Mouse (Mus musculus): ENCODE results near the gene Gm28043. TPM values are rescaled to one million over a fixed set of nuclear protein-coding genes. Genes with fewer than 3 reads are reported as not detected.
"Not testable (repeated sequence)": the region's sequence is repeated elsewhere in the genome, so short reads cannot be mapped to it uniquely, and the experiment has no call there.

Gene Gm28043
- total RNA-seq (2021), result under 1 TPM; 0.35 to 0.87 TPM
- long read RNA-seq, experiment 1, partial matches to known transcripts, result 2 of 5 reads
- long read RNA-seq, experiment 1, other reads (novel, unspliced or antisense), result 3 of 5 reads
- long read RNA-seq, experiment 2, result 0 reads

DNA sequence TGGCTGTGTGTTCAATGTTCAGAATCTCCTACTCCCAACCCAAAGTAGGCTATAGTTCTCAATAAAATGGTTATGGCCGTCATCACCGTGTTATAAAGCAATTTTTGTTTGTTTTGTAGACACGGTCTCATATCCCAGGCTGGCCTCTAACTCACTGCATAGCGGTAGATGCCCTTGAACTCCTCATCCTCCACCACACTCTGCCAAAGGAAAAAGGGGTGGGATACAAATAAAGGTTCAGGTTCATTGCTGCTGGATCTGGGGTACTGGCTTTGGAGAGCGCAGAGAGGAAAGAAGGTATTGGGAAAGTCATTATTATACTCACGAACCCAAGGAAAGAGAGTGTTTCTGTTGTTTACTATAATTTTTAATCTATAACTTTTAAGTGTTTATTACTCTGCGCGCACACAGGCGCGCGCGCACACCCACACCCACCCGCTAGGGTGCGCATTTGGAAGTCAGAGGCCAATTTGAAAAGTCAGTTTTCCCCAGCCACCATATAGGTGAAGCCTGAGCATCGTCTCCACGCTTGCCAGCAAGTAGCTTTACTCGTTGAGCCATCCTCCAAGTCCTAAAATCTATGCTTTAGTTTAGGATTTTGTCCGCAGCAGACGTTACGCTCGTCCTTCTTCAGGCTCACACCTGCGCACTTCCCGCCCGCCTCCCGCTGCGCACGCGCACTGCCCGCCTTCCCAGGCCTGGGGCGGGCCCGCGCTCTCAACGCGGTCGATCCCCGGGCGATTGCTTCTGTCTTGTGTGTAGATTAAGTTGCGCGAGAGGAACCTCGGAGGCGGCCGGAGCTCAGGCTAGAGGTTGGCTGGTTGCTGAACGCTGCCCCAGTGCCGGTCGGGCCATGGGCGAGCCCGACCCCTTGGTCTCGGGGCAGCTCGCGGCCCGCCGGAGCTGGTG lies at the start of gene Gm28043, which contains the start of gene Rnf8:
Gm28043 (plus strand) TSS at position 762 of the 909 bp plus-strand sequence.
Rnf8 (plus strand) TSS at position 676 of the 909 bp plus-strand sequence.
- peak; percentile 95 for DNase-seq

DNA sequence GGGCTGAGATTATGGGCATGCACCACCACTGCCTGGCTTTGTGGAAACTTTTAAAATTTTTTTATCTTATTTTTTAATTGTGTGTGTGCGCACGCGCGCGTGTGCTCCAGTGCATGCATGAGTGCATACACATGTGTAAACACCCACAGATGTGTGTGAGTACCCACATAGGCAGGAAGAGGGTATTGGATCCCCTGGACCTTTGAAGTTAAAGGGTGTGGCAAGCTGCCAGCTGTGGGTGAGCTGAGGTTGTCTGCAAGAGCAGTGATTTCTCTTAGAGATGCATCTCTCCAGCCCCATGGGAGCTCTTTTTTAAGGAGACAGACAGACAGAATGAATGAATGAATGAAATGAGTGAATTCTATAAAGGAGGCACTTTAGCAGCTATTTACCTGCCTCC lies 49.2 kb upstream of the Gm28043 start:
- DNase-seq, result no peak

DNA sequence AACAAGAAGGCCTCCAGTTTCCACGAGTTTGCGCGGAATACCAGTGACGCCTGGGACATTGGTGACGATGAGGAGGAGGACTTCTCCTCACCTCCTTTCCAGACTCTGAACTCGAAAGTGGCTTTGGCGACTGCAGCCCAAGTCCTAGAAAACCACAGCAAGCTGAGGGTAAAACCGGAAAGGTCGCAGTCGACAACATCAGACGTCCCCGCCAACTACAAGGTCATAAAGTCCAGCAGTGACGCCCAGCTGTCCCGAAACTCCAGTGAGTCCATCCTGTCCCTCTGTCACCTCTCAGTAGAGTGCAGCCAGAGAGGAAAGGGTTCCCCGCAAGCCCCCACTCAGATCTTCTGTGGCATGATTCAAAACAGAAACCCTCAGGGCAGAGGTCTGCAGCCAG lies 46.2 kb upstream of the Gm28043 start:
- no peak for DNase-seq

DNA sequence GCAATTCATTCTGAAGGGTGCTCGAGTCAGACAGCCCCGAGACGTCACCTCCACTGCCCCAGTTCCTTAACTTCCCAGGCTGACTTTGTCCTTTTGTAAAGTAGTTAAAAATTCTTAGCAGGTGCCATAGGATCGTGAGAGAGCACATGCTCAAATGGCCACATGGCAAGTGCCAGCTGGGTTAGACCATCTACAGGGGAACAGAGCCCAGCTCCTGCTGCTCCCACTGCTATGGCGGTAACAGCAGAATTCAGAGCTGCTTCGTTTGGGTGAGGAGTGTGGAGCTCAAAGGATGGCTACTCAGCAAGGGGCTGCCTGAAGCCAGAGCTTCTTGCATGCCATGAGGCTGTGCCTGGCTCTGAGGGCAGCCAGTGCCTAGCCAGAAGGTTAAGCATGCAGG lies 44.8 kb upstream of the Gm28043 start:
- no peak for DNase-seq

DNA sequence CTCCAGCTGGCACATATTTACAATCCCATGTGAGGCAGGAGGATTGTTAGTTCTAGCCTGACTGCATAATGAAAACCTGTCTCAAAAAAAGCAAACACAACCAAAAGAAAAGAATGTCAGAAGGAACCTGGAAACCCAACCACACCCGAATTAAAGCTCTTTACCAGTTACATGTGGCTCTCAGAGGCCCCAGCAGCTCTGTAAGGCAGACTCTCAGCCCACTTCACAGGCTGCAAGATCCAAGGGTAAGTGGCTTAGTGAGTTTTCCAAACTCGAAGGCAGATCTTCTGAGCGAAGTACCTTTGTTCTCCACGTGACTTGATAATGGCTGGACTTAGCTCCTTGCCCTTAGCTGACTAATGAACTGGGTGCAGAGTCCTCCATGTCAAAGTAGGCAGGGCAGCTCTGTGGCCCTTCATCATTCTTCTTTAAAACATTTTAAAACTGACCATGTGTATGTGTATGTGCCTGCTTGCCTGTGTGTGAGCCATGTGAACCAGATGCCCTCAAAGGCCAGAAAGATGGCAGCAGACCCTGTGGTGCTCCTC lies 35.0 kb upstream of the Gm28043 start:
- DNase-seq, result no peak

DNA sequence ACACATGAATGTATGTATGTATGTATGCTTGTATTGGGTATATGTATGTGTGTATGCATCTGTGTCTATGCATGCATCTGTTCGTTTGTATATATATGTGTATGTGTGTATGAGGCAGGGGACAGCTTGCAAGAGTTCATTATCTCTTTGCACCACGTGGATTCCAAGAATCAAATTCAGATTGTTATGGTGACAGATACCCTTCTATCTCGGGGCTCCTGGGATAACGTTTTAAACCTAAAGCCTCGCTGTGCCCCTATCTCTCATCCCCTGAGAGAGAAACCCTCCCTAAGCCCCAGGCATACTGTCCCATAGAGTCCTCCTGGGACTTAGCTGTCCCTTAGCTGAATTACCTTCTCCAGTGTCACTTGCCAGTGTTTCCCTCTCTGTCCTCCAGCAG lies 31.1 kb upstream of the Gm28043 start:
- no peak for DNase-seq

DNA sequence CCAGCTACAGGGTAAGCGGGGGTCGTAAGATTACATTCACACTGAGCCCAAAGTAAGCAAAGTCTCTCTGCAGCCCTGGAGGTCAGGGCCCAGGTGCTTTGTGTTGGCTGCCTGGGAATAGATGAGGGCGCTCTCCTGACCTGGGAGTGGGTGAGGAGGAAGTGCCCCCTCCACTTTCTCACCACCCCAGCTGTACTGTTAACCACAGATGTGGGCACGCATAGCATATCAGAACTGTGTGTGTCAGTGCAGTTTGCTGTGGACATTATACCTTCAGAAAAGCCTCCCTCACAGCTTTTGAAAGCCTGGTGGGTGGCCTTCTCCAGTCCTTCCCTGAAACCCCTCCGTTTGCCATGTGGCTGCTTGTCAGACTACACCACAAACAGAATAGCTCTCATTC lies 30.4 kb upstream of the Gm28043 start:
- DNase-seq, result no peak

DNA sequence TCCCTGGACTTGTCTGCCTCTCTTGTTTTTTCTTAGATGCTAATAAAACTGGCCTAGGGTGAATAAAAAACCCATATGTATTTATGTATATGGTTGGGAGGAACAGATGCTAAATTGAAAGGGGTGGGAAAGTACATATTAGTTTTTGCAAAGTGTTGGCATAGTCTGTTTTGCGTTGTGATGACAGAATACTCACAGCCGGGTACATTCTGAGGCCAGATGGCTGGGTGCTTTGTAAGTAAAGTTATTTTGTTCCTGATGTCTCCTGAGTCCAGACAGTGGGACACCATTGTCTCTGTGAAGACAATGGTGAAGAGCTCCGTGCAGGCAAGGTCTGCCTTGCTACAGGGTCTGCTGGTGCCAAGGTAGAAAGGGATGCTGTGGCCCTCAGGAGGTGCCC lies 29.9 kb upstream of the Gm28043 start:
- DNase-seq, result no peak

DNA sequence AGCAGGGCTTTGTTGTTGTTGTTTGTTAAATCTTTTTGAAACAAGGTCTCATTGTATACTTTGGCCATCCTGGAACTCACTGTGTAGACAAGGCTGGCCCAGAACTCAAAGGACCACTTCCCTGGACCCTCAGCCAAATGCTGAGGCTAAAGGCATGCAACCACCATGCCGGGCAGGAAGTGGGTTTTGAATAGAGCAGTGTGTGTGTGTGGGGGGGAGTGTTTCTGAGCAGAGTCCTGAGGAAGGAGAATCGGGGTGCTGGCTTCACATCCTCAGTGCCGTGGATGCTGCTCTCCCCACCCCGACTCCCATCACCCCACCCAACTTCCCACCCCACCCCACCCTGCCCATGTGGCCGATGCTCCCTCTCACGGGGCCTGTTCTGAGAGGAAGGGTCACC lies 29.2 kb upstream of the Gm28043 start:
- DNase-seq, result no peak

DNA sequence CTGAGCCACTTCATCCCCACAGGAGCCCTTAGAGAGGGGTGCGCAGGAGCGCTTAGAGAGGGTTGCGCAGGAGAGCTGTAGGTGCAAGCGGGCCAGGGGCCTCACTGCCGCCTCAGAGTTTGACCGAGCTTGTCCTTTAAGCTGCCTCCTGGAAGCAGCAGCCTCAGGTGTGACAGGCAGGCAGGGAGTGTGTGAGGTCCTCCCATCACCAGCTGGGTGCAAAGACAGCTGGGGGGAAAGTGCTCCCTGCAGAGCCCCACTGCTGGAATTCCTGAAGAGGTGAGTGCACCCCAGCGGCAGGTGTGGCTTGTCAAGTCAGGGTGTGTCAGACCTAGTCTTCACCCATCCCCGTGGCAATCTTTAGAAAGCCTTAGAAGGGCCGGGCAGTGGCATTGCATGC lies 27.8 kb upstream of the Gm28043 start:
- no peak for DNase-seq

DNA sequence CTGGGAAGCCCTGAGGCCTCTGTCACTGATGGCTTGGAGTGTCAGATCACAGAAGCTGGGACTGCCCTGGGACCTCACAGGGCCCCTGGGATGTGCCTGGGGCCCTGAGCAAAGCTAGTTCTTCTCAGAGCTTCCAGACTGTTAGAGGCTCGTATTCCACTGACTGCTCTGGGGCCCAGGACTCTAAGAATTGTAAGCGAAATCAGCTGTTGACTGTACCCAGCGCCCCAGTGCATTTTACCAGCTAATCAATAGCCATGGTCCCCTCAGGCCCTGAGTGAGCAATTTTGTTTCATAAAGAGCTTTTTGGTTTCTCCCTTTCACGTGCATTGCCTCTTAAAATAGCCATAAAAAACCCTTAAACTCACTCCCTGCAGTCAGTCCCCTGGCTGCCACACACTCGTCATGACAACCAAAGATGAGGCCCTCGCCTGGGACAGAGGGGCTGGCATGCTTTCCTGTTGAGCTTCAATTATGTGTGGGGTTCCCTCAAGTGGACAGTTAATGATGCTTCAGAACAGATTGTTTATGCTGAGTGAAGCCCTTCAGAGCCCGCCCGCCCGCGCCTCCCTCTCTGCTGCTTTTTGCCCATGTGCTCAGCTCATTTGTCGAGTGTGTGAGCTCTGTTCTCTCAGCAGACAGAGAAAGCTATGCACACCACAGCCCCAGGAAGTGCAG lies 25.3 kb upstream of the Gm28043 start:
- DNase-seq, result no peak

DNA sequence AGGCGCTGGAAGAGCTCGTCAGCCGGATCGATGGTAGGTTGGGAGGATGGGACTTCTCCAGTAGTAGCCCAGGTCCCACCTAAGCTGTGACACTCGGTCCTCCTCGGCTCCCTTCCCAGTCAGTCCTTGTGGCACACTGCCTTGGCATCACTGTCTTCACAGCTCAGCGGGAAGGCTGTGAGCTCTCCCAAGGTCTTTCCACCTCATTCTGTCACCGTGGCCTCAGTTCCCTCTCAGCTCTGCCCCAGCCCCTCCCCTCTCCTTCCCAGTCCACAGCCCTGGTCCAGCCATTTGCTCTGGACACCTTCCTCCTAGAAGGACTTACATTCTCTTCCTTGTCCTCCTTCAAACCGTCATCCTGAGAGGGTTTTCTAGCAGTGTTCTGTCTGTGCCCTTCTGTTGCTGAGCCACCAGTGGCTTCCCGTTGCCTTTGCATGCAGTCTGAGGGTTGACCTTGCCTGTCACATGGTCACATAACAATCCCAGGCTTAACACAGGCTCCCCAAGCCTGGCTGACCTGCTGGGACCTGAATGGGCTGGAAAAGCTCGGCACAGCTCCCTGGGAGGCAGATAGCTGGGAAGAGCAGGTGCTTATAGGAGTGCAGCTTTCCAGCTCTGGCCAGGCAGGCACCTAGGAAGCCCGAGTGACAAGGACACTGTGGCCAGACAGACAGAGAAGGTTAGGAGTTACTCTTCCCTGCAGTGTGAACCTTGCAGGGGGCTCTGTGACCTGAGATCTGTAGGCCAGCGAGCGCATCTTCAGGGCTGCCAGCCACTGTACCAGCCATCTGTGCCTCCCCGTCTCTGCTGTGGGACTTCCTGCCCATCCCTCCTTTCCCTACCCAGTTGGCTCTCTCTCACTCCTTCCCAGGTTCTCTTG lies 18.5 kb upstream of the Gm28043 start:
- DNase-seq, result peak; percentile 8 to 20

DNA sequence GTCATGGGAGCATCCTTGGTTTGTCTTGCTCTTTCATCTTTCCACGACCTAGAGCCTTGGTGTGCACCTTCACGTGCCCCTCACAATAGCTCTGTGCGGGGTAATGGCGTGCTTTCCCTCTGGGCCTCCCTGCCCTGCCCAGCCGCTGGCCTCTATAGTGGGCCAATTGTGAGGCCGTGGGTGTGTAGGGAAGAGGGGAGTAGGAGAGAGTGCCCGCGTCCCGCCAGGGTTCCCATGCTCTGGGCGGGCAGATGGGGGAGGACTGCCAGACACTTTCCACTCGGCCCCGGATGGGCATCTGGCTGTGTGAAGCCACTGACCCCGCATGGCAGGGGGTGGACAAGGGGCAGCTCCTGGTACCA lies 17.9 kb upstream of the Gm28043 start:
- DNase-seq, result no peak

DNA sequence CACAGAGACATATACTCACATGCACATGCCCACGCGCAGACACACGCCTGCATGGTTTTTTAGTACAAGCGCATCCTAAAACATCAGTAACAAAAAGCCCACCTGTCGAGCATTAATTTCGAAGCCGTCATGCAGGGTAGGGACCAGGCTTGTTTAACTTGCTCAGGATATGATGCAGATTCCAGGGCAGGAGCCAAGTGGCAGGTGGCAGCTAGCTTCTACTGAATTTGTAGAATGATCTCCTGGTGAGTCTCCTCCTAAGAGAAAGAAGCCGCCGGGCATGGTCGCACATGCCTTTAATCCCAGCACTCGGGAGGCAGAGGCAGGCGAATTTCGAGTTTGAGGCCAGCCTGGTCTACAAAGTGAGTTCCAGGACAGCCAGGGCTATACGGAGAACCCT lies 15.6 kb upstream of the Gm28043 start:
- no peak for DNase-seq

DNA sequence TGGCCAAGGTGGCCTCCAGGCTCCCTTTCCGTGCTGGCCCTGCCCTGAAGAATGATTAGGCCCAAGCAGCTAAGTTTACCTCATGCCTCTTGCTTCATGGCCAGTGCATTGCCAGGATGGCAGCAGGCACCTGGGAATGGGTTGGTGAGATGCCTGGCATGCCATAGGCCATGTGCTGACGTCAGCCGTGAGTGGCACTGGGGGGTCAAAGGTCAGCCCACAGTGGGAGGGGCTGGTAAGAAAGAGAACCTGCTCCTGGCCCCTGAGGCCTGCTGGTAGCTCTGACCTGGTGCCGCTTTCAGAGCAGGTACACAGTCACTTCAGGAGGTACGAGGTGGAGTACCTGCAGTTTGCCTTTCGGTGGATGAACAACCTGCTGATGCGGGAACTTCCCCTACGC lies 15.1 kb upstream of the Gm28043 start:
- no peak for DNase-seq

DNA sequence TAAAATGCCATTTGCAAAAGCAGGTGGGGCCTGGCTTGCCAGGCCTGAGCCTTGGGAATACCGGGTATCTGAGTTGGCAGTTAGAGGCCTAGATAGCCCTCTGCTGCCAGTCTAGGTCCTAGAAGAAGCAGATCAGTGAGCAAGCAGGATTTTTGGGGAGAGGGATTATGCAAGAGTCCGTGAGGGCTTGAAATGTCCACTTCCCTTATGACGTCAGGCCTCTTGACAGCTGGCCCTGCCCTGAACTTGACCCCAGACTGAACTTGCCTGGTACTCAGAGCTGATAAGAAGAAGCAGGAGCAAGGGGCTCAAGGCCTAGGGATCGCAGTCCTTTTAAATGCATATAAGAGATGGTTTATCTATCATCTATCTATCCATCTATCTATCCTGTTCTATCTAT lies 13.3 kb upstream of the Gm28043 start:
- DNase-seq, result peak; percentile 17 to 49

DNA sequence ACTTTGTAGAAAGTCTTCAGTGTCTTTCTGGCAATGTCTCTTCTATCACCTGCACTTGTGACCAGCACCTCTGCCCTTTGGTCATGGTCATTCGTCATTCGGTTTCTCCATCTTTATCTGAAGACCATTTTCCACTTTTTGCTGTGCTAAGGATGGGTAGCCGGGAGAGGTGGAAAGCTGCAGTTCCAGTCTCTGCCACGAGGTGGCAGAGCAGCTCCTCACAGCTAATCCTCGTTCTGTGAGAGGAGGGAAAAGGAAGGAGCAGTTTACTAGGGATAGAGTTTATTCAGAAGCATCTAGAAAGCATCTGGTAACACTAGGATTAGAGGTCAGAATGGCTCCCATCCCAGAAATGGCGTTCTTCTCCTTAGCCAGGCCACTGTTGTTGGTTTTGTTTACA lies 11.4 kb upstream of the Gm28043 start:
- peak; percentile 62 to 91 for DNase-seq

DNA sequence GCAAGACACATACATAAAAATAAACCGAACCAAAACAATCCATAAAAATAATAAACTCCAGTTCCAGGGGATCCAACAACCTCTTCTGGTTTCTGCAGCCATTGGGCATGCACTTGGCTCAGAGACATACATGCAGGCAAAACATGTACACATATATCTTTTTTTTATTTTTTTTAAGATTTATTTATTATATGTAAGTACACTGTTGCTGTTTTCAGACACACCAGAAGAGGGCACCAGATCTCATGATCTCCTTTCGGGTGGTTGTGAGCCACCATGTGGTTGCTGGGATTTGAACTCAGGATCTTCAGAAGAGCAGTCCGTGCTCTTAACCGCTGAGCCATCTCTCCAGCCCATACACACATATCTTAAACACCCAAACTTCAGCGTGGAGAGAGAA lies 1.2 kb upstream of the Gm28043 start:
- not testable (repeated sequence) for DNase-seq

DNA sequence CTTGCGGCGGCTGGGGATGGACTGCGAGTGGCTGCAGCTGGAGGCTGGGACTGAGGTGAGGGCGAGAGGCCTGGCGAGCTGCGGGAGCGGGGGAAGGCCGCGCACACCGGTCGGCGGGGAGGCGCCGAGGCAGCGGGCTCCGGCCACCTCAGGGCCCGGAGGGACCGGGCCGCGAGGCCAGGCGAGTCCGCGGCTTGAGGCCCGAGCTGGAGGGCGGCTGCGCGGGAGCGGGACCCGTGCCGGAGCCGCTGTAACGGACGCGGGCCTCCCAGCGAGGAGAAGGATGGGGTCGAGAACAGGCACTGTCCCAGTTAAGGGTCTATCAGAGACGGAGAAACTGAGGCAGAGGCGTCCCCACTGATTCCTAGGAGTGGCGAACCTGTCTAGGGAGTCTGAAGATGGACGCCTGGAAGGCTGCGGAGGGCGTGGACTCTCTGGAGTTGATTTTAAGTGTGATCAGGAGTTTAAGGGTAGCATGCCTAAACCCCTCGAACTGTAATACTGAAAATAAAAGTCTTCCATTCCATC lies 412 bp downstream of the Gm28043 start:
- peak in 1 of 2 experiments; percentile 50 for DNase-seq

DNA sequence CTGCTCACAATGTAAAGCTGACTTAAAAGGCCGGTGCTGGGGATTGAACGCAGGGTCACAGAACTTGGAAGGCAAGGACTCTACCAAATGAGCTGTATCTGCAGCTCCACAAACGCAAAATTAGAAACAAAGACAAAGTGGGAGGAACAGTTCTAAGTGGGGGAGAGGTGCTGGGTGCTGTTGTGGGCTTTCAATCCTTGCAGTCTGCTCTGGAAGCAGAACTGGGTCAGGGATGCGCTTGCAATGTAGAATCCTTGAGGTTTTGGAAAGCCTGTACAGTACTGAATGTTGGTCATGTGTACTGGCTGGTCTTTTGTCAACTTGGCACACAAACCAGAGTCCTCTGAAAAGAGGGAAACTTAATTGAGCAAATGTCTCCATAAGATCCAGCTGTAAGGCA lies 940 bp downstream of the Gm28043 start:
- DNase-seq, result no peak

DNA sequence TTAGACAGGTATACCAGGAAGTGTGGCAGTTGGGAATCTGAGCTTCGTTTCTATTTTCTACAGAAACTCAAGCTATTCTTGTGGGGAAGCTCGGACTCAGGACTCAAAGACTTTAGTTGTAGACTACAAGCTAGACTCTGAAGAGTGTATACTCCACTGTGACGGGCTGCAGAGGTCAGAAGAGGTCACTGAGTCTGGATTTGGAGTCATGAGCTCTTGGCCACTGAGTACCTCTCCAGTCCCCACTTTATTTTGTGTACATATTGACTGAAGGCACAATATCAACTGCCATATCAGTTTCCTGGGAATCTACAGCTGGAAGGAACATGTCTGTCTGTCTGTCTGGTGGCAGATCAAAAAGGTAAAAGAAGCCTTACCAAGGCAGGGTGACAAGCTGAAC lies 4.6 kb downstream of the Gm28043 start:
- DNase-seq, result no peak

DNA sequence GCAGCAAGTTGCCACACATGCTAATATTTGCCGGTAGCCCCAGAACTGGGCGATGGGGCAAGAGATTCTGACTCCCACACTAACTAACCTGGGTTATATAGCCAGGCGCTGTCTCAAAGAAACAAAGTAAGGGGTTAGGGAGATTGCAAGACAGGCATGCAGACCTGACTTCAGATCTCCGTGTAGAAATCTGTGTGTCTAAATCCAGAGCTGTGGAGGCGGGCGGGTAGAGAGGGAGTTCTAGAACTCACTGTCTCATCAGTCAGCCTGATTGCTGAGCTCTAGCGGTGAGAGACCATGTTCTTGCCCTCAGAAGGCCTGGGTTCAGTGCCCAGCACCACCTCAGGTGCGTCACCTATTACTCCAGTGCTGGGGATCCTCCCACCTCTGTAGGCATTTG lies 8.8 kb downstream of the Gm28043 start:
- no peak for DNase-seq

Data from heart, adult 18-20 months (tissue).